Comparison of ENCODE assay signal across 9 mouse cellular contexts in the genomic region with DNA sequence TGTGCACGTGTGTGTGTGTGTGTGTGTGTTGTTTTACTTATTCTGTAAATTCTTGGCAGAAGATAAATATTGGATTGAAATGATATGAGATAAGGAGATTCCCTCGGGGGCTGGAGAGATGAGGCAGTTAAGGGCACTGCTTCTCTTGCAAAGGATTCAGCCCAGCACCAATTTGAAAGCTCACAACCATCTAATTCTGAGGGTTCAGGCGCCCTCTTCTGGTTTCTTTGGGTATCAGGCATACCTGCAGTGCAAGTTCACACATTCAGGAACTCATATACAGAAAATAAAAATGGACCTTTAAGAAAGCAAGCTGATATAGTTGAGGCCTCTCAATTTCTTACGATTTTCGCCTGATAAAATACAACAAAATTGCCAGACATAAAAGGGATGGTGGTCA. TPM values are rescaled to one million over a fixed set of nuclear protein-coding genes. Genes with fewer than 3 reads are reported as not detected.
DNase-seq lines count a peak whose midpoint lies in the region; ATAC-seq and TF ChIP-seq lines count a peak whose summit lies in the region.
"Had no signal": no experiment of that assay in that cellular context is flagged by ENCODE, and none has a peak within 500 bp of the region (broad histone marks: within the 10 kb centered on the region; RNA-seq: fewer than 3 reads in every experiment).

No protein-coding gene starts in this region.

- no peaks in the 10 kb centered on the region for H3K36me3 ChIP-seq in heart, postnatal 0 days (replicated peaks; ENCODE audit: control insufficient read depth, insufficient read depth, low read length)
- H3K36me3 ChIP-seq in heart, embryonic 12.5 days: no peaks in the 10 kb centered on the region
- H3K36me3 ChIP-seq in E14TG2a.4 (ENCODE audit: insufficient read depth, low read length): no peaks in the 10 kb centered on the region

- no peak overlapping the region for H3K27ac ChIP-seq in heart, postnatal 0 days (ENCODE audit: low read depth)
- no peak overlapping the region for H3K27ac ChIP-seq in heart, embryonic 12.5 days (ENCODE audit: poor library complexity, severe bottlenecking)
- H3K27ac ChIP-seq: macrophage had no signal

- no peak for ATAC-seq in heart, postnatal 0 days (ENCODE audit: insufficient read depth, low read depth)
- no peak for ATAC-seq in heart, embryonic 12.5 days (ENCODE audit: insufficient number of reproducible peaks, low FRiP score)

- H3K9me3 ChIP-seq in heart, postnatal 0 days (replicated peaks; ENCODE audit: control insufficient read depth, low read length): no peaks in the 10 kb centered on the region
- H3K9me3 ChIP-seq in heart, embryonic 12.5 days (replicated peaks): no peaks in the 10 kb centered on the region
- H3K9me3 ChIP-seq in E14TG2a.4 (ENCODE audit: low read length): no peaks in the 10 kb centered on the region

- TF ChIP-seq EP300 in heart, postnatal 0 days (IDR thresholded peaks at IDR 0.05; ENCODE audit: low read depth): no peak

- H3K27me3 ChIP-seq in heart, postnatal 0 days (ENCODE audit: control insufficient read depth, insufficient read depth, low read length): no peaks in the 10 kb centered on the region
- H3K27me3 ChIP-seq in heart, embryonic 12.5 days (replicated peaks): no peaks in the 10 kb centered on the region; the same call in 1 of the 2 replicates
- peaks cover 5% of the 10 kb centered on the region; the same call in 1 of the 2 replicates for H3K27me3 ChIP-seq in E14TG2a.4 (ENCODE audit: insufficient read depth, low read length)

- peak; percentile 44 for DNase-seq in heart, postnatal 0 days (ENCODE audit: low spot score)
- DNase-seq in c-Kit-positive CD71-negative TER-119-negative erythroid progenitor cells, embryonic 14.5 days (ENCODE audit: low read depth): peak; percentile 29
- peak; percentile 27 to 54 for DNase-seq in frontal cortex, postnatal 10 days (ENCODE audit: low spot score in 2 of 2)
- peak; percentile 43 to 82 for DNase-seq in layer of hippocampus, adult 8-10 months (ENCODE audit: low spot score in 2 of 2)
- peak; percentile 74 for DNase-seq in lung, postnatal 25 days (ENCODE audit: low spot score)
- DNase-seq in thymus, postnatal 0 days (ENCODE audit: low spot score): peak; percentile 55

- H3K9ac ChIP-seq in heart, postnatal 0 days (replicated peaks; ENCODE audit: low read depth, low read length): no peak overlapping the region
- no peak overlapping the region for H3K9ac ChIP-seq in heart, embryonic 12.5 days

- no peaks in the 10 kb centered on the region for H3K4me1 ChIP-seq in heart, postnatal 0 days (ENCODE audit: control insufficient read depth, insufficient read depth)
- no peaks in the 10 kb centered on the region for H3K4me1 ChIP-seq in heart, embryonic 12.5 days (replicated peaks)
- H3K4me1 ChIP-seq in E14TG2a.4 (replicated peaks; ENCODE audit: low read depth, low read length): 0 out of 2 replicates have a peak, but pooled peaks cover 4% of the 10 kb centered on the region

- H3K4me3 ChIP-seq in heart, postnatal 0 days (ENCODE audit: low read depth, low read length): no peak overlapping the region
- no peak overlapping the region for H3K4me3 ChIP-seq in heart, embryonic 12.5 days
- no peak overlapping the region for H3K4me3 ChIP-seq in E14TG2a.4 (replicated peaks; ENCODE audit: low read length)

- TF ChIP-seq CTCF in heart, postnatal 0 days (IDR thresholded peaks at IDR 0.05; ENCODE audit: low read depth): peak; percentile 68
- peak; percentile 87 for TF ChIP-seq CTCF in E14TG2a.4 (conservative IDR thresholded peaks at IDR 0.05; ENCODE audit: low read length)

- no peak overlapping the region for H3K4me2 ChIP-seq in heart, postnatal 0 days (ENCODE audit: low read depth, low read length)
- no peak overlapping the region for H3K4me2 ChIP-seq in heart, embryonic 12.5 days

- WGBS in heart, postnatal 0 days: 32% methylated on average over 5 of the region's 5 CpGs
- WGBS in heart, embryonic 12.5 days: 27% methylated on average over 5 of the region's 5 CpGs

RNA-seq across cellular contexts. Expression of gene Higd1c, which starts 10.7 kb away (rescaled TPM):
- total RNA-seq in heart, postnatal 0 days (2014; rRNA removed; ENCODE audit: low replicate concordance): not detected in 2 replicates
- not detected in 2 replicates for polyA plus RNA-seq in heart, postnatal 0 days (2015; fragmentation: Nextera tagmentation; extraction: Ambion mirVana)
- polyA plus RNA-seq in heart, embryonic 12.5 days (2016; fragmentation: Nextera tagmentation; extraction: Ambion mirVana): not detected in 2 replicates
- not detected for total RNA-seq in layer of hippocampus, adult 8-10 months (2022)
- polyA plus RNA-seq in thymus, postnatal 0 days (2015; fragmentation: Nextera tagmentation; extraction: Ambion mirVana): not detected in 2 replicates
- polyA plus RNA-seq: macrophage had no signal

RNA-seq across cellular contexts. Expression of gene Mettl7a2, which starts 22.1 kb away (rescaled TPM):
- total RNA-seq in heart, postnatal 0 days (2014; rRNA removed; ENCODE audit: low replicate concordance): not detected in 2 replicates
- not detected in 2 replicates for polyA plus RNA-seq in heart, postnatal 0 days (2015; fragmentation: Nextera tagmentation; extraction: Ambion mirVana)
- not detected in 2 replicates for polyA plus RNA-seq in heart, embryonic 12.5 days (2016; fragmentation: Nextera tagmentation; extraction: Ambion mirVana)
- total RNA-seq in layer of hippocampus, adult 8-10 months (2022): 1 to 10 TPM in 2 of 4 experiments, under 1 TPM in 1, not detected in 1; 0.94 to 1.2 (median 1.1) TPM
- polyA plus RNA-seq in thymus, postnatal 0 days (2015; fragmentation: Nextera tagmentation; extraction: Ambion mirVana): not detected in 2 replicates
- polyA plus RNA-seq: macrophage had no signal

RNA-seq across cellular contexts. Expression of gene Methig1, which starts 22.1 kb away (rescaled TPM):
- not detected in 2 replicates for total RNA-seq in heart, postnatal 0 days (2014; rRNA removed; ENCODE audit: low replicate concordance)
- not detected in 2 replicates for polyA plus RNA-seq in heart, postnatal 0 days (2015; fragmentation: Nextera tagmentation; extraction: Ambion mirVana)
- polyA plus RNA-seq in heart, embryonic 12.5 days (2016; fragmentation: Nextera tagmentation; extraction: Ambion mirVana): not detected in 2 replicates
- total RNA-seq in layer of hippocampus, adult 8-10 months (2022): not detected
- 0.18 TPM in 1 of 2 replicates, not detected in the other for polyA plus RNA-seq in thymus, postnatal 0 days (2015; fragmentation: Nextera tagmentation; extraction: Ambion mirVana)
- polyA plus RNA-seq: macrophage had no signal

RNA-seq across cellular contexts. Expression of gene Mettl7a3, which starts 40.3 kb away (rescaled TPM):
- 0.08 TPM in 1 of 2 replicates, not detected in the other for total RNA-seq in heart, postnatal 0 days (2014; rRNA removed; ENCODE audit: low replicate concordance)
- not detected in 2 replicates for polyA plus RNA-seq in heart, postnatal 0 days (2015; fragmentation: Nextera tagmentation; extraction: Ambion mirVana)
- not detected in 2 replicates for polyA plus RNA-seq in heart, embryonic 12.5 days (2016; fragmentation: Nextera tagmentation; extraction: Ambion mirVana)
- under 1 TPM in 1 of 4 experiments, not detected in 3; 0.98 TPM for total RNA-seq in layer of hippocampus, adult 8-10 months (2022)
- polyA plus RNA-seq in thymus, postnatal 0 days (2015; fragmentation: Nextera tagmentation; extraction: Ambion mirVana): 0.13 TPM in 1 of 2 replicates, not detected in the other
- polyA plus RNA-seq: macrophage had no signal

RNA-seq across cellular contexts. Expression of gene Gm5475, which starts 46.9 kb away (rescaled TPM):
- not detected in 2 replicates for total RNA-seq in heart, postnatal 0 days (2014; rRNA removed; ENCODE audit: low replicate concordance)
- polyA plus RNA-seq in heart, postnatal 0 days (2015; fragmentation: Nextera tagmentation; extraction: Ambion mirVana): 0.04 TPM in 1 of 2 replicates, not detected in the other
- polyA plus RNA-seq in heart, embryonic 12.5 days (2016; fragmentation: Nextera tagmentation; extraction: Ambion mirVana): 0.12 TPM in 1 of 2 replicates, not detected in the other
- total RNA-seq in layer of hippocampus, adult 8-10 months (2022): not detected
- 0.16 and 0.18 TPM in 2 replicates for polyA plus RNA-seq in thymus, postnatal 0 days (2015; fragmentation: Nextera tagmentation; extraction: Ambion mirVana)
- polyA plus RNA-seq: macrophage had no signal
